Mouse (Mus musculus) thymus, postnatal 10 days (tissue): ENCODE data around the gene Dab2.

ENCODE experiments used
- DNase-seq, 2 experiments: peaks; one replicate each; pipeline ENCODE4 v3.0.0; 2021; ENCODE audit warnings: low spot score in 2 of 2

The Dab2 gene

DNA sequence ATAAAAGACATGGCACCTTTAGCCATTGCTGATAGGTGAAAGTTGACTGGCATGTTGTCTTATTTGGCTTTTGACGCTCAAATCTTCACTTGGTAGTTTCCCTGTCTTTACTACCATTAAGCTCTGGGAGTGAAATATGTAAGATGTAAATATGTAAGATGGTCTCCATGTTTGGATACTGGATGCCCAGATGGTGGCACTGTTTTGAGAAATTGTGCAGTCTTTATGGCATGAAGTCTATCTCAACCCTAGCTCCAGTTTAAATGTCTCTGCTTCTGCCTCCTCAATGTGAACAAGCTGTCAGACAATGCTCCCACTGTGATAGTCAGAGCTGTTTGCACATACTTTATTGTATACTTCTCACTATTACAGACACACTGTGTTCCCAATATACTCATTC, 169.3 kb downstream of the Dab2 start:
- DNase-seq: peak in 1 of 2 experiments; percentile 6

- no peak for DNase-seq
Measured at GRCm38 (mm10) chr15:6469384-6469783, 169.8 kb downstream of the Dab2 start.

GRCm38 (mm10) chr15:6483561-6483960, 184.0 kb downstream of the Dab2 start:
- no peak for DNase-seq
